Mouse (Mus musculus) kidney, adult 2 months (tissue): ENCODE data around the gene Mettl14.

ENCODE experiments used
- CTCF ChIP-seq: fragments of 200-500 bp; conservative IDR thresholded peaks from 2 replicates; pipeline ENCODE4 v1.5.1; 2011; ENCODE audit warnings: low read depth, mild to moderate bottlenecking, control low read depth, low read length, moderate library complexity, mixed read lengths; ENCODE audit not compliant: insufficient read depth, insufficient read length
- POLR2A ChIP-seq: fragments of 200-500 bp; IDR thresholded peaks from one replicate; pipeline ENCODE4 v1.6.1; 2011; ENCODE audit warnings: low read depth, low read length, control low read depth

DNA sequence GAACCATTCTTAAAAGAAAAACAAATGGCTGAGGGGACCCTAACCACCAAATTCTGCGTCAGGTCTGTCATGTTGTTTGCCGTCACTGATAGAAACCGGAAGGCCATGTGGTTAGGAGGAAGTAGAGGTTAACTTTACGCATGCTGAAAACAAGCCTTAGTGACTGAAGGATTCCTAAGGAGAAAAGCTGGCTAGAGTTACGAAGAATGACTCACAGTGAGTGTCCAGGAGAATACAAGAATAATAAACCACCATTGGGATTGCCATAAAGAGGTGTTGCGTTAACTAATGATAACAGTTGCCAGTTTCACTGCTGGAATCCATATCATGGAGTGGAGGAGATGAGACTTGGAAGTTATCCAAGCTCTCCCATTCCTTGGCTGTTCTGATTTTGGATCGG is 51.0 kb downstream of the Mettl14 start:
- no peak for TF ChIP-seq POLR2A
- no peak for TF ChIP-seq CTCF
